17 mouse cellular contexts compared by ENCODE assay signal in the genomic region with DNA sequence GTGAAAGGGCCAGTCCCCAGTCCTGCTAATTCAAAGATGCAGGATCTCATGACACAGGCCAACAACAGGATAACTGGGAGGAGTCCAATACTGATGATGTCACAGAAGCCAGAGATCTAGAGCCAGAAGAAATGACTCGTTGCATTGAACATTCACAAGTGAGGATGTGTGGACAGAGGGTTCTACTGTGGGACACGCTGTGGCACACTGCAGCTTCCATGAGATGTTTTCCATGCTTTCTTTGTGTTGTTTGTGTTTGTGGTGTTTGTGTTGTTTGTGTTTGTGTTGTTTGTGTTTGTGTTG. TPM values are rescaled to one million over a fixed set of nuclear protein-coding genes. Genes with fewer than 3 reads are reported as not detected.
DNase-seq lines count a peak whose midpoint lies in the region; ATAC-seq and TF ChIP-seq lines count a peak whose summit lies in the region.
"Had no signal": no experiment of that assay in that cellular context is flagged by ENCODE, and none has a peak within 500 bp of the region (broad histone marks: within the 10 kb centered on the region; RNA-seq: fewer than 3 reads in every experiment).

No protein-coding gene starts in this region.

- WGBS in forebrain, embryonic 15.5 days = 68% methylated on average over 2 of the region's 2 CpGs
- 74% methylated on average over 2 of the region's 2 CpGs for WGBS in forebrain, embryonic 16.5 days
- 62% methylated on average over 2 of the region's 2 CpGs for WGBS in limb, embryonic 14.5 days
- 78% methylated on average over 2 of the region's 2 CpGs for WGBS in limb, embryonic 10.5 days

- DNase-seq in limb, embryonic 14.5 days (ENCODE audit: low spot score) = no peak
- DNase-seq in limb, embryonic 10.5 days (ENCODE audit: low spot score) = no peak
- DNase-seq in fibroblast of lung, adult 2 months (ENCODE audit: low read depth) = peak; percentile 22
- no peak for DNase-seq in adrenal gland, adult (ENCODE audit: inconsistent age in 2 of 2, low spot score in 1 of 2)
- DNase-seq in layer of hippocampus, postnatal 10 days (ENCODE audit: low spot score in 2 of 2) = no peak
- DNase-seq: thymus, adult 18-20 months had no signal

- no peak overlapping the region for H3K9ac ChIP-seq in forebrain, embryonic 15.5 days (replicated peaks)
- no peak overlapping the region for H3K9ac ChIP-seq in forebrain, embryonic 16.5 days (replicated peaks; ENCODE audit: low read depth, low read length)
- H3K9ac ChIP-seq in limb, embryonic 14.5 days (ENCODE audit: low read depth, low read length, severe bottlenecking) = no peak overlapping the region
- H3K9ac ChIP-seq: embryonic facial prominence, embryonic 15.5 days; heart, embryonic 12.5 days; midbrain, embryonic 13.5 days had no signal

- no peak for TF ChIP-seq POLR2A in limb, embryonic 14.5 days (IDR thresholded peaks at IDR 0.05; ENCODE audit: borderline replicate concordance, extremely low read depth, insufficient read depth, insufficient read length)

- H3K27me3 ChIP-seq in forebrain, embryonic 15.5 days = no peaks in the 10 kb centered on the region
- H3K27me3 ChIP-seq in forebrain, embryonic 16.5 days (replicated peaks; ENCODE audit: control insufficient read depth, insufficient read depth, low read length) = no peaks in the 10 kb centered on the region
- H3K27me3 ChIP-seq in limb, embryonic 14.5 days (ENCODE audit: control insufficient read depth, insufficient read depth, low read length) = no peaks in the 10 kb centered on the region
- no peaks in the 10 kb centered on the region for H3K27me3 ChIP-seq in limb, embryonic 10.5 days (ENCODE audit: low read depth, poor library complexity, severe bottlenecking)
- H3K27me3 ChIP-seq: embryonic facial prominence, embryonic 15.5 days; heart, embryonic 12.5 days; midbrain, embryonic 13.5 days had no signal

- H3K4me1 ChIP-seq in forebrain, embryonic 15.5 days = no peaks in the 10 kb centered on the region
- no peaks in the 10 kb centered on the region; the same call in 1 of the 2 replicates for H3K4me1 ChIP-seq in forebrain, embryonic 16.5 days (replicated peaks; ENCODE audit: control insufficient read depth, insufficient read depth, low read length)
- H3K4me1 ChIP-seq in limb, embryonic 14.5 days (ENCODE audit: control insufficient read depth, insufficient read depth, low read length) = no peaks in the 10 kb centered on the region
- H3K4me1 ChIP-seq in limb, embryonic 10.5 days = peaks cover 4% of the 10 kb centered on the region
- H3K4me1 ChIP-seq: embryonic facial prominence, embryonic 15.5 days; midbrain, embryonic 13.5 days had no signal

- H3K36me3 ChIP-seq in forebrain, embryonic 15.5 days = no peaks in the 10 kb centered on the region
- no peaks in the 10 kb centered on the region for H3K36me3 ChIP-seq in forebrain, embryonic 16.5 days (ENCODE audit: control insufficient read depth, insufficient read depth)
- no peaks in the 10 kb centered on the region for H3K36me3 ChIP-seq in limb, embryonic 14.5 days (ENCODE audit: control insufficient read depth, insufficient read depth, low read length)
- no peaks in the 10 kb centered on the region for H3K36me3 ChIP-seq in limb, embryonic 10.5 days
- H3K36me3 ChIP-seq: embryonic facial prominence, embryonic 15.5 days; heart, embryonic 12.5 days; midbrain, embryonic 13.5 days had no signal

- H3K4me3 ChIP-seq in forebrain, embryonic 15.5 days = no peak overlapping the region
- no peak overlapping the region for H3K4me3 ChIP-seq in forebrain, embryonic 16.5 days (replicated peaks; ENCODE audit: low read length)
- H3K4me3 ChIP-seq in limb, embryonic 14.5 days (replicated peaks; ENCODE audit: low read length) = no peak overlapping the region
- H3K4me3 ChIP-seq in limb, embryonic 10.5 days = no peak overlapping the region
- H3K4me3 ChIP-seq: embryonic facial prominence, embryonic 15.5 days; heart, embryonic 12.5 days; midbrain, embryonic 13.5 days had no signal

- ATAC-seq in forebrain, embryonic 15.5 days (replicated peaks) = peak; percentile 26; the same call in 1 of the 2 replicates
- ATAC-seq in forebrain, embryonic 16.5 days = no peak
- ATAC-seq in limb, embryonic 14.5 days (ENCODE audit: low FRiP score, low read depth) = peak; percentile 34; the same call in 1 of the 2 replicates
- ATAC-seq in megakaryocyte progenitor cell, adult 5-6 weeks (replicated peaks; ENCODE audit: poor library complexity) = peak; percentile 16

- no peaks in the 10 kb centered on the region for H3K9me3 ChIP-seq in forebrain, embryonic 15.5 days
- H3K9me3 ChIP-seq in forebrain, embryonic 16.5 days (ENCODE audit: control insufficient read depth, low read length) = no peaks in the 10 kb centered on the region
- H3K9me3 ChIP-seq in limb, embryonic 14.5 days (ENCODE audit: control insufficient read depth, low read length) = no peaks in the 10 kb centered on the region
- no peaks in the 10 kb centered on the region for H3K9me3 ChIP-seq in limb, embryonic 10.5 days (replicated peaks)
- H3K9me3 ChIP-seq: embryonic facial prominence, embryonic 15.5 days; heart, embryonic 12.5 days; midbrain, embryonic 13.5 days had no signal

- no peak overlapping the region for H3K4me2 ChIP-seq in forebrain, embryonic 15.5 days (replicated peaks)
- H3K4me2 ChIP-seq in forebrain, embryonic 16.5 days (ENCODE audit: low read length) = no peak overlapping the region
- no peak overlapping the region for H3K4me2 ChIP-seq in limb, embryonic 14.5 days (replicated peaks; ENCODE audit: low read depth, low read length, severe bottlenecking)
- H3K4me2 ChIP-seq: embryonic facial prominence, embryonic 15.5 days; heart, embryonic 12.5 days; midbrain, embryonic 13.5 days had no signal

- no peak overlapping the region for H3K27ac ChIP-seq in forebrain, embryonic 15.5 days (replicated peaks)
- H3K27ac ChIP-seq in forebrain, embryonic 16.5 days (ENCODE audit: low read length) = no peak overlapping the region
- H3K27ac ChIP-seq in limb, embryonic 14.5 days (replicated peaks; ENCODE audit: low read depth, low read length) = no peak overlapping the region
- no peak overlapping the region for H3K27ac ChIP-seq in limb, embryonic 10.5 days
- H3K27ac ChIP-seq: embryonic facial prominence, embryonic 15.5 days; midbrain, embryonic 13.5 days had no signal

RNA-seq across cellular contexts. Expression of a gene that starts 39.1 kb away (rescaled TPM):
- polyA plus RNA-seq in forebrain, embryonic 15.5 days (2015; fragmentation: Nextera tagmentation; extraction: Ambion mirVana) = 90.9 and 94.3 TPM in 2 replicates
- 95.7 and 97.2 TPM in 2 replicates for polyA plus RNA-seq in forebrain, embryonic 16.5 days (2015; fragmentation: Nextera tagmentation; extraction: Ambion mirVana)
- polyA plus RNA-seq in limb, embryonic 14.5 days (2012; rRNA removed) = 39.9 and 48.2 TPM in 2 replicates
- polyA plus RNA-seq in limb, embryonic 14.5 days (2014; fragmentation: Nextera tagmentation; extraction: Ambion mirVana) = 72.7 and 77.1 TPM in 2 replicates
- polyA plus RNA-seq in limb, embryonic 10.5 days (2016; fragmentation: Nextera tagmentation; extraction: Ambion mirVana) = 98.8 and 99.4 TPM in 2 replicates
- 100 and 105 TPM in 2 replicates for total RNA-seq in megakaryocyte progenitor cell, adult 5-6 weeks (2015)
- 120 and 133 TPM in 2 replicates for total RNA-seq in megakaryocyte progenitor cell, adult 5-6 weeks (2017)
- 10 to 100 TPM; 50.4 to 55.7 TPM for total RNA-seq in layer of hippocampus, postnatal 10 days (2021)

RNA-seq across cellular contexts. Expression of a gene that starts 42.7 kb away (rescaled TPM):
- polyA plus RNA-seq in forebrain, embryonic 15.5 days (2015; fragmentation: Nextera tagmentation; extraction: Ambion mirVana) = 1.9 and 2.1 TPM in 2 replicates
- polyA plus RNA-seq in forebrain, embryonic 16.5 days (2015; fragmentation: Nextera tagmentation; extraction: Ambion mirVana) = 2.3 and 4.1 TPM in 2 replicates
- 2.6 and 4.4 TPM in 2 replicates for polyA plus RNA-seq in limb, embryonic 14.5 days (2012; rRNA removed)
- 2.8 and 3.2 TPM in 2 replicates for polyA plus RNA-seq in limb, embryonic 14.5 days (2014; fragmentation: Nextera tagmentation; extraction: Ambion mirVana)
- polyA plus RNA-seq in limb, embryonic 10.5 days (2016; fragmentation: Nextera tagmentation; extraction: Ambion mirVana) = 0.41 and 1.1 TPM in 2 replicates
- total RNA-seq in megakaryocyte progenitor cell, adult 5-6 weeks (2015) = 0.32 TPM in 1 of 2 replicates, not detected in the other
- total RNA-seq in megakaryocyte progenitor cell, adult 5-6 weeks (2017) = not detected in 2 replicates
- total RNA-seq in layer of hippocampus, postnatal 10 days (2021) = 1 to 10 TPM; 5.5 to 6.9 TPM

RNA-seq across cellular contexts. Expression of a gene that starts 47.6 kb away (rescaled TPM):
- 1.5 and 2.2 TPM in 2 replicates for polyA plus RNA-seq in forebrain, embryonic 15.5 days (2015; fragmentation: Nextera tagmentation; extraction: Ambion mirVana)
- 0.90 and 1.6 TPM in 2 replicates for polyA plus RNA-seq in forebrain, embryonic 16.5 days (2015; fragmentation: Nextera tagmentation; extraction: Ambion mirVana)
- 1.6 TPM in 2 replicates for polyA plus RNA-seq in limb, embryonic 14.5 days (2012; rRNA removed)
- polyA plus RNA-seq in limb, embryonic 14.5 days (2014; fragmentation: Nextera tagmentation; extraction: Ambion mirVana) = 0.76 and 1.6 TPM in 2 replicates
- 0.40 and 0.83 TPM in 2 replicates for polyA plus RNA-seq in limb, embryonic 10.5 days (2016; fragmentation: Nextera tagmentation; extraction: Ambion mirVana)
- total RNA-seq in megakaryocyte progenitor cell, adult 5-6 weeks (2015) = 1.2 and 1.5 TPM in 2 replicates
- 0.64 TPM in 1 of 2 replicates, not detected in the other for total RNA-seq in megakaryocyte progenitor cell, adult 5-6 weeks (2017)
- 1 to 10 TPM in 1 of 2 experiments, under 1 TPM in 1; 0.80 to 3.3 TPM for total RNA-seq in layer of hippocampus, postnatal 10 days (2021)
- total RNA-seq: adrenal gland, postnatal 14 days; gastrocnemius, adult 8-10 months had no signal
- polyA plus RNA-seq: lung, adult 2 months had no signal

RNA-seq across cellular contexts. Expression of a gene that starts 50.9 kb away (rescaled TPM):
- polyA plus RNA-seq in forebrain, embryonic 15.5 days (2015; fragmentation: Nextera tagmentation; extraction: Ambion mirVana) = not detected in 2 replicates
- not detected in 2 replicates for polyA plus RNA-seq in forebrain, embryonic 16.5 days (2015; fragmentation: Nextera tagmentation; extraction: Ambion mirVana)
- polyA plus RNA-seq in limb, embryonic 14.5 days (2012; rRNA removed) = not detected in 2 replicates
- not detected in 2 replicates for polyA plus RNA-seq in limb, embryonic 14.5 days (2014; fragmentation: Nextera tagmentation; extraction: Ambion mirVana)
- not detected in 2 replicates for polyA plus RNA-seq in limb, embryonic 10.5 days (2016; fragmentation: Nextera tagmentation; extraction: Ambion mirVana)
- not detected in 2 replicates for total RNA-seq in megakaryocyte progenitor cell, adult 5-6 weeks (2015)
- total RNA-seq in megakaryocyte progenitor cell, adult 5-6 weeks (2017) = not detected in 2 replicates
- under 1 TPM in 1 of 2 experiments, not detected in 1; 0.59 TPM for total RNA-seq in layer of hippocampus, postnatal 10 days (2021)
- total RNA-seq: adrenal gland, postnatal 14 days; ES-E14; gastrocnemius, adult 8-10 months had no signal
- polyA plus RNA-seq: heart, embryonic 12.5 days; lung, adult 2 months; midbrain, embryonic 13.5 days; neural tube, embryonic 11.5 days had no signal
